Mouse (Mus musculus) heart, postnatal 0 days (tissue): ENCODE data around the gene Tatdn3.

Source experiments
- CTCF ChIP-seq: IDR thresholded peaks from 2 replicates; pipeline ENCODE4 v1.5.1; 2016; ENCODE audit warnings: antibody characterized with exemption, control low read depth, low read depth
- EP300 ChIP-seq: IDR thresholded peaks from 2 replicates; pipeline ENCODE4 v1.6.1; 2016; ENCODE audit warnings: antibody characterized with exemption, low read depth

GRCm38 (mm10) chr1:191095019-191095418 is 32.3 kb upstream of the Tatdn3 start:
- TF ChIP-seq EP300 (no peak), CTCF (peak; percentile 41)
